Mouse (Mus musculus) cerebellum, adult 2 months (tissue): Measurements from ENCODE around the gene Il2rb.

Source experiments
- CTCF ChIP-seq: fragments of 200-500 bp; IDR thresholded peaks from 2 replicates; pipeline ENCODE4 v1.5.1; 2011; ENCODE audit warnings: low read depth, mild to moderate bottlenecking, control low read depth, low read length, moderate library complexity, borderline replicate concordance; ENCODE audit not compliant: insufficient read depth
- POLR2A ChIP-seq: fragments of 200-500 bp; IDR thresholded peaks from 2 replicates; pipeline ENCODE4 v1.6.1; 2011; ENCODE audit warnings: low read length, control low read depth, borderline replicate concordance; ENCODE audit not compliant: insufficient read depth

GRCm38 (mm10) chr15:78473442-78473841, 21.6 kb downstream of the Il2rb start:
- no peak for TF ChIP-seq POLR2A
- no peak for TF ChIP-seq CTCF
